Mouse (Mus musculus) neural tube, embryonic 14.5 days (tissue): Measurements from ENCODE around the gene Luc7l. TPM values are rescaled to one million over a fixed set of nuclear protein-coding genes. Genes with fewer than 3 reads are reported as not detected.

Experiments
- ATAC-seq: fragments of 200-750 bp; cut with Nextera tagmentation; 2 replicates; pipeline ENCODE4 v1.8.0; 2017; ENCODE audit warnings: low read depth, mild to moderate bottlenecking, moderate TSS enrichment, moderate library complexity
- H3K27ac ChIP-seq: fragments of 300-500 bp; sonication (generic); 2 replicates; pipeline ENCODE4 v1.5.1; 2014; ENCODE audit warnings: low read depth, mild to moderate bottlenecking, control low read depth, low read length, moderate library complexity, mixed read lengths
- H3K27me3 ChIP-seq: fragments of 300-500 bp; sonication (generic); 2 replicates; pipeline ENCODE4 v1.6.1; 2014; ENCODE audit warnings: low read length; ENCODE audit not compliant: control insufficient read depth, insufficient read depth
- H3K36me3 ChIP-seq: fragments of 300-500 bp; sonication (generic); 2 replicates; pipeline ENCODE4 v1.6.1; 2014; ENCODE audit warnings: low read length, mixed read lengths; ENCODE audit not compliant: control insufficient read depth, insufficient read depth
- H3K4me1 ChIP-seq: fragments of 300-500 bp; sonication (generic); 2 replicates; pipeline ENCODE4 v1.6.1; 2014; ENCODE audit warnings: low read length; ENCODE audit not compliant: control insufficient read depth, insufficient read depth
- H3K4me2 ChIP-seq: fragments of 300-500 bp; sonication (generic); 2 replicates; pipeline ENCODE4 v1.6.1; 2014; ENCODE audit warnings: mild to moderate bottlenecking, low read depth, low read length, control low read depth
- H3K4me3 ChIP-seq: fragments of 300-500 bp; sonication (generic); 2 replicates; pipeline ENCODE4 v1.5.1; 2014; ENCODE audit warnings: low read depth, low read length, control low read depth, mixed read lengths
- H3K9ac ChIP-seq: fragments of 300-500 bp; sonication (generic); replicated peaks from 2 replicates; pipeline ENCODE4 v1.6.1; 2014; ENCODE audit warnings: low read depth, mild to moderate bottlenecking, control low read depth, low read length, mixed read lengths
- H3K9me3 ChIP-seq: fragments of 300-500 bp; sonication (generic); 2 replicates; pipeline ENCODE4 v1.6.1; 2016; ENCODE audit warnings: low read length; ENCODE audit not compliant: control insufficient read depth
- WGBS: fragments of 180-500 bp; shearing (Covaris S2); extraction: QIAGEN DNeasy Blood & Tissue Kit; methylation state at CpG from one replicate; pipeline ENCODE4 v1.1.7; 2014; 5-methylcytosine and 5-hydroxymethylcytosine counted together
- polyA plus RNA-seq: library from polyadenylated mRNA; unstranded; fragments of >200 nt; fragmentation: Nextera tagmentation; extraction: Ambion mirVana; gene quantifications from 2 replicates; pipeline ENCODE4 v1.2.1, GENCODE M21; 2014

The Luc7l gene
- polyA plus RNA-seq, 1 experiment from 2014 or later = 111 TPM

DNA sequence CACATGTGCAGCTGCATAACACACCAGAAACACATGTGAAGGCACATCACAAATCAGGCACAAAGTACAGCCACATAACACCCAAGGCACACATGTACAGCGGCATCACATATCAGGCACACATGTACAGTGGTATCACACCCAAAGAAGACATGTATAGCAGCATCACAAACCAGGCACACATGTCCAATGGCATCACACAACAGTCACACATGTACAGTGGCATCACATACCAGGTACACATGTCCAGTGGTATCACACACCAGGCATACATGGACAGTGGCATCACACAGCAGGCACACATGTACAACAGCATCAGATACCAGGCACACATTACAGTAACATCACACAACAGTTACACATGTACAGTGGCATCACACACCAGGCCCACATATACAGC, 65.7 kb downstream of the Luc7l start:
- no peak for ATAC-seq
- Histone ChIP-seq H3K27ac (no peak overlapping the region), H3K9me3 (no peaks in the 10 kb centered on the region), H3K4me1 (no peaks in the 10 kb centered on the region), H3K4me2 (no peak overlapping the region), H3K4me3 (no peak overlapping the region), H3K27me3 (no peaks in the 10 kb centered on the region), H3K9ac (no peak overlapping the region), H3K36me3 (no peaks in the 10 kb centered on the region)
- 91% methylated on average over 1 of the region's 1 CpGs for WGBS

Other genes starting within 250 kb of the Luc7l start
- gene Rab11fip3, start 183.3 kb upstream of the Luc7l start, polyA plus RNA-seq = 29.0 and 34.1 TPM in 2 replicates
- gene Decr2, start 162.6 kb upstream of the Luc7l start, polyA plus RNA-seq = 28.4 and 33.4 TPM in 2 replicates
- 10.8 and 16.3 TPM in 2 replicates for gene Nme4, start 157.3 kb upstream of the Luc7l start, polyA plus RNA-seq
- 2.8 and 3.1 TPM in 2 replicates for gene Tmem8, start 139.6 kb upstream of the Luc7l start, polyA plus RNA-seq
- gene Mrpl28, start 129.4 kb upstream of the Luc7l start, polyA plus RNA-seq = 177 and 192 TPM in 2 replicates
- 7.1 and 7.7 TPM in 2 replicates for gene Axin1, start 114.2 kb upstream of the Luc7l start, polyA plus RNA-seq
- gene Pdia2, start 53.8 kb upstream of the Luc7l start, polyA plus RNA-seq = 0.24 and 0.32 TPM in 2 replicates
- 18.9 and 19.9 TPM in 2 replicates for gene Rgs11, start 49.9 kb upstream of the Luc7l start, polyA plus RNA-seq
- 152 and 192 TPM in 2 replicates for gene Arhgdig, start 45.1 kb upstream of the Luc7l start, polyA plus RNA-seq
- gene Fam234a, start 8.7 kb upstream of the Luc7l start, polyA plus RNA-seq = 25.3 and 31.5 TPM in 2 replicates
- gene Neurl1b, start 161.9 kb downstream of the Luc7l start, polyA plus RNA-seq = 1.6 and 1.8 TPM in 2 replicates